Mouse (Mus musculus) midbrain, embryonic 13.5 days (tissue): ENCODE data around the gene Gxylt1. TPM values are rescaled to one million over a fixed set of nuclear protein-coding genes. Genes with fewer than 3 reads are reported as not detected.
"Not testable (repeated sequence)": the region's sequence is repeated elsewhere in the genome, so short reads cannot be mapped to it uniquely, and the experiment has no call there.

Experiments
- ATAC-seq: fragments of 200-750 bp; cut with Nextera tagmentation; 2 replicates; pipeline ENCODE4 v1.8.0; 2017; ENCODE audit warnings: mild to moderate bottlenecking, moderate TSS enrichment, moderate library complexity
- H3K27ac ChIP-seq: fragments of 300-500 bp; sonication (generic); 2 replicates; pipeline ENCODE4 v1.5.1; 2015; ENCODE audit warnings: inconsistent platforms, mild to moderate bottlenecking, moderate library complexity
- H3K27me3 ChIP-seq: fragments of 300-500 bp; sonication (generic); 2 replicates; pipeline ENCODE4 v1.6.1; 2015; ENCODE audit warnings: mild to moderate bottlenecking, inconsistent platforms
- H3K36me3 ChIP-seq: fragments of 300-500 bp; sonication (generic); 2 replicates; pipeline ENCODE4 v1.6.1; 2015; ENCODE audit warnings: mild to moderate bottlenecking, inconsistent platforms
- H3K4me1 ChIP-seq: fragments of 300-500 bp; sonication (generic); replicated peaks from 2 replicates; pipeline ENCODE4 v1.6.1; 2015; ENCODE audit warnings: inconsistent platforms
- H3K4me2 ChIP-seq: fragments of 300-500 bp; sonication (generic); replicated peaks from 2 replicates; pipeline ENCODE4 v1.6.1; 2015; ENCODE audit warnings: moderate library complexity, mild to moderate bottlenecking, inconsistent platforms
- H3K4me3 ChIP-seq: fragments of 300-500 bp; sonication (generic); replicated peaks from 2 replicates; pipeline ENCODE4 v1.5.1; 2015; ENCODE audit warnings: mild to moderate bottlenecking, inconsistent platforms
- H3K9ac ChIP-seq: fragments of 300-500 bp; sonication (generic); replicated peaks from 2 replicates; pipeline ENCODE4 v1.6.1; 2015; ENCODE audit warnings: mild to moderate bottlenecking, inconsistent platforms
- H3K9me3 ChIP-seq: fragments of 300-500 bp; sonication (generic); 2 replicates; pipeline ENCODE4 v1.6.1; 2016; ENCODE audit warnings: mild to moderate bottlenecking, inconsistent platforms
- WGBS: fragments of 180-500 bp; shearing (Covaris S2); methylation state at CpG from one replicate; pipeline ENCODE4 v1.1.7; 2015; 5-methylcytosine and 5-hydroxymethylcytosine counted together
- polyA plus RNA-seq: library from polyadenylated mRNA; unstranded; fragments of >200 nt; fragmentation: Nextera tagmentation; extraction: Ambion mirVana; gene quantifications from 2 replicates; pipeline ENCODE4 v1.2.1, GENCODE M21; 2015

The Gxylt1 gene
- polyA plus RNA-seq, result 8.7 and 9.3 TPM in 2 replicates

- WGBS, result under 1% methylated on average over 90 of the region's 93 CpGs
- H3K4me2 ChIP-seq, result peak within 1 kb of the TSS; percentile 90
- peak within 1 kb of the TSS; percentile 82 for H3K9ac ChIP-seq
- H3K36me3 ChIP-seq, result peaks cover 4% of the 10 kb centered on the region; the same call in 1 of the 2 replicates
- H3K27ac ChIP-seq, result peak within 1 kb of the TSS; percentile 90
- no peaks in the 10 kb centered on the region for H3K27me3 ChIP-seq
- H3K9me3 ChIP-seq, result no peaks in the 10 kb centered on the region
- peaks cover 37% of the 10 kb centered on the region for H3K4me1 ChIP-seq
- ATAC-seq, result peak; percentile 97
- peak within 1 kb of the TSS; percentile 78 for H3K4me3 ChIP-seq
Measured at GRCm38 (mm10) chr15:93274679-93275583, at the start of gene Gxylt1. TSS of gene Gxylt1 (minus strand) at chr15:93275179.

- Histone ChIP-seq H3K4me1 (peaks cover 4% of the 10 kb centered on the region; the same call in 1 of the 2 replicates), H3K27ac (no peak overlapping the region), H3K9me3 (no peaks in the 10 kb centered on the region), H3K27me3 (no peaks in the 10 kb centered on the region), H3K36me3 (0 out of 2 replicates have a peak, but pooled peaks cover 3% of the 10 kb centered on the region), H3K9ac (no peak overlapping the region), H3K4me3 (no peak overlapping the region), H3K4me2 (no peak overlapping the region)
- 94% methylated on average over 1 of the region's 1 CpGs for WGBS
- ATAC-seq, result no peak
Measured at GRCm38 (mm10) chr15:93318781-93319180, 43.8 kb upstream of the Gxylt1 start.

GRCm38 (mm10) chr15:93310304-93310703 is 35.3 kb upstream of the Gxylt1 start:
- H3K27ac ChIP-seq, H3K36me3 ChIP-seq, H3K9me3 ChIP-seq, H3K27me3 ChIP-seq, ATAC-seq, H3K4me2 ChIP-seq, H3K4me3 ChIP-seq, H3K9ac ChIP-seq, H3K4me1 ChIP-seq: not testable (repeated sequence)
- WGBS, result 94% methylated on average over 4 of the region's 4 CpGs

- no peaks in the 10 kb centered on the region for H3K36me3 ChIP-seq
- no peak overlapping the region for H3K27ac ChIP-seq
- no peak overlapping the region for H3K4me2 ChIP-seq
- WGBS, result 90% methylated on average over 2 of the region's 2 CpGs
- H3K27me3 ChIP-seq, result no peaks in the 10 kb centered on the region
- H3K9ac ChIP-seq, result no peak overlapping the region
- 0 out of 2 replicates have a peak, but pooled peaks cover 6% of the 10 kb centered on the region for H3K4me1 ChIP-seq
- H3K9me3 ChIP-seq, result no peaks in the 10 kb centered on the region
- ATAC-seq, result no peak
- no peak overlapping the region for H3K4me3 ChIP-seq
Measured at GRCm38 (mm10) chr15:93298197-93298596, 23.2 kb upstream of the Gxylt1 start.

GRCm38 (mm10) chr15:93294483-93294882 is 19.5 kb upstream of the Gxylt1 start:
- Histone ChIP-seq H3K4me2 (no peak overlapping the region), H3K27ac (no peak overlapping the region), H3K36me3 (peaks cover 9% of the 10 kb centered on the region), H3K9me3 (no peaks in the 10 kb centered on the region), H3K4me3 (no peak overlapping the region), H3K9ac (no peak overlapping the region), H3K4me1 (no peaks in the 10 kb centered on the region), H3K27me3 (no peaks in the 10 kb centered on the region)
- 92% methylated on average over 11 of the region's 11 CpGs for WGBS
- ATAC-seq, result no peak

GRCm38 (mm10) chr15:93288321-93288720 is 13.3 kb upstream of the Gxylt1 start:
- no peak overlapping the region for H3K27ac ChIP-seq
- no peak overlapping the region for H3K9ac ChIP-seq
- no peak for ATAC-seq
- H3K4me3 ChIP-seq, result no peak overlapping the region
- no peaks in the 10 kb centered on the region for H3K9me3 ChIP-seq
- H3K4me1 ChIP-seq, result no peaks in the 10 kb centered on the region
- no peaks in the 10 kb centered on the region for H3K27me3 ChIP-seq
- no peak overlapping the region for H3K4me2 ChIP-seq
- 92% methylated on average over 4 of the region's 4 CpGs for WGBS
- H3K36me3 ChIP-seq, result peaks cover 17% of the 10 kb centered on the region

GRCm38 (mm10) chr15:93287628-93288027 is 12.6 kb upstream of the Gxylt1 start:
- Histone ChIP-seq H3K9ac (no peak overlapping the region), H3K4me3 (no peak overlapping the region), H3K4me1 (no peaks in the 10 kb centered on the region), H3K4me2 (no peak overlapping the region), H3K27me3 (no peaks in the 10 kb centered on the region), H3K27ac (no peak overlapping the region), H3K9me3 (no peaks in the 10 kb centered on the region), H3K36me3 (peaks cover 18% of the 10 kb centered on the region)
- ATAC-seq, result no peak
- WGBS, result 76% methylated on average over 2 of the region's 2 CpGs

GRCm38 (mm10) chr15:93285244-93285643 is 10.3 kb upstream of the Gxylt1 start:
- Histone ChIP-seq H3K9ac (no peak overlapping the region), H3K27ac (no peak overlapping the region), H3K4me1 (no peaks in the 10 kb centered on the region), H3K4me2 (no peak overlapping the region), H3K36me3 (peaks cover 24% of the 10 kb centered on the region), H3K9me3 (no peaks in the 10 kb centered on the region), H3K27me3 (no peaks in the 10 kb centered on the region), H3K4me3 (no peak overlapping the region)
- 85% methylated on average over 15 of the region's 15 CpGs for WGBS
- ATAC-seq, result no peak

- 95% methylated on average over 6 of the region's 6 CpGs for WGBS
- Histone ChIP-seq H3K27me3 (no peaks in the 10 kb centered on the region), H3K27ac (no peak overlapping the region), H3K36me3 (peaks cover 18% of the 10 kb centered on the region), H3K4me2 (no peak overlapping the region), H3K9me3 (no peaks in the 10 kb centered on the region), H3K4me3 (no peak overlapping the region), H3K9ac (no peak overlapping the region), H3K4me1 (no peaks in the 10 kb centered on the region)
- ATAC-seq, result no peak
Measured at GRCm38 (mm10) chr15:93284326-93284725, 9.3 kb upstream of the Gxylt1 start.

- 67% methylated on average over 11 of the region's 11 CpGs for WGBS
- Histone ChIP-seq H3K27me3 (no peaks in the 10 kb centered on the region), H3K4me1 (no peaks in the 10 kb centered on the region), H3K36me3 (peaks cover 18% of the 10 kb centered on the region), H3K4me2 (no peak overlapping the region), H3K9ac (no peak overlapping the region), H3K27ac (no peak overlapping the region), H3K9me3 (no peaks in the 10 kb centered on the region), H3K4me3 (no peak overlapping the region)
- ATAC-seq, result no peak
Measured at GRCm38 (mm10) chr15:93283349-93283748, 8.4 kb upstream of the Gxylt1 start.

- H3K4me3 ChIP-seq, result peak overlapping the region; percentile 78
- 0 out of 2 replicates have a peak overlapping the region, but pooled peaks have one; percentile 90 for H3K27ac ChIP-seq
- H3K36me3 ChIP-seq, result peaks cover 3% of the 10 kb centered on the region; the same call in 1 of the 2 replicates
- ATAC-seq, result no peak
- H3K4me1 ChIP-seq, result peaks cover 32% of the 10 kb centered on the region
- H3K9me3 ChIP-seq, result no peaks in the 10 kb centered on the region
- 3% methylated on average over 14 of the region's 14 CpGs for WGBS
- H3K27me3 ChIP-seq, result no peaks in the 10 kb centered on the region
- H3K9ac ChIP-seq, result peak overlapping the region; percentile 68
- peak overlapping the region; percentile 90 for H3K4me2 ChIP-seq
Measured at GRCm38 (mm10) chr15:93276276-93276675, 1.3 kb upstream of the Gxylt1 start.

- Histone ChIP-seq H3K9ac (peak overlapping the region; percentile 68), H3K9me3 (no peaks in the 10 kb centered on the region), H3K4me2 (peak overlapping the region; percentile 90), H3K4me1 (peaks cover 33% of the 10 kb centered on the region), H3K27ac (peak overlapping the region; percentile 90), H3K4me3 (peak overlapping the region; percentile 78), H3K36me3 (no peaks in the 10 kb centered on the region), H3K27me3 (no peaks in the 10 kb centered on the region)
- 0% methylated on average over 20 of the region's 21 CpGs for WGBS
- ATAC-seq, result peak; percentile 76
Measured at GRCm38 (mm10) chr15:93275623-93276022, 644 bp upstream of the Gxylt1 start.
